Mouse (Mus musculus): ENCODE results near the gene Olfr640. TPM values are rescaled to one million over a fixed set of nuclear protein-coding genes. Genes with fewer than 3 reads are reported as not detected.

The Olfr640 gene
- polyA plus RNA-seq, 1 experiment from 2014 or later = not detected

GRCm38 (mm10) chr7:103971782-103972181 is 53.6 kb downstream of the Olfr640 start:
- no peak overlapping the region for H3K4me2 ChIP-seq (replicated peaks)
- H3K4me3 ChIP-seq = no peak overlapping the region
- no peaks in the 10 kb centered on the region for H3K9me3 ChIP-seq
- H3K27me3 ChIP-seq (replicated peaks) = no peaks in the 10 kb centered on the region
- ATAC-seq (ENCODE audit: low FRiP score, low read depth) = no peak
- no peak overlapping the region for H3K9ac ChIP-seq
- H3K27ac ChIP-seq = no peak overlapping the region
- no peaks in the 10 kb centered on the region for H3K36me3 ChIP-seq
- WGBS = 86% methylated on average over 1 of the region's 1 CpGs
- H3K4me1 ChIP-seq = no peaks in the 10 kb centered on the region

- Histone ChIP-seq H3K9ac (no peak within 1 kb of the TSS), H3K9me3 (no peaks in the 10 kb centered on the region), H3K4me3 (no peak within 1 kb of the TSS), H3K27me3 (replicated peaks) (no peaks in the 10 kb centered on the region), H3K27ac (no peak within 1 kb of the TSS), H3K4me2 (replicated peaks) (no peak within 1 kb of the TSS), H3K4me1 (no peaks in the 10 kb centered on the region), H3K36me3 (no peaks in the 10 kb centered on the region)
- ATAC-seq (ENCODE audit: low FRiP score, low read depth) = no peak
- WGBS = 76% methylated on average over 1 of the region's 1 CpGs
Observed at GRCm38 (mm10) chr7:103970852-103971251, 54.5 kb downstream of the Olfr640 start, which contains the start of gene Olfr635. Olfr635 (plus strand) TSS chr7:103971152.

Other genes starting within 250 kb of the Olfr640 start
- not detected in 2 replicates for gene Olfr68, start 245.9 kb downstream of the Olfr640 start, polyA plus RNA-seq (2016; fragmentation: Nextera tagmentation; extraction: Ambion mirVana)
- not detected in 2 replicates for gene Olfr67, start 233.8 kb downstream of the Olfr640 start, polyA plus RNA-seq (2016; fragmentation: Nextera tagmentation; extraction: Ambion mirVana)
- gene Hbb-bt, start 211.6 kb downstream of the Olfr640 start, polyA plus RNA-seq (2016; fragmentation: Nextera tagmentation; extraction: Ambion mirVana) = 662 and 699 TPM in 2 replicates
- gene Hbb-bs, start 197.5 kb downstream of the Olfr640 start, polyA plus RNA-seq (2016; fragmentation: Nextera tagmentation; extraction: Ambion mirVana) = 567 and 639 TPM in 2 replicates
- gene Hbb-bh2, start 185.1 kb downstream of the Olfr640 start, polyA plus RNA-seq (2016; fragmentation: Nextera tagmentation; extraction: Ambion mirVana) = 0.38 TPM in 1 of 2 replicates, not detected in the other
- gene Hbb-bh1, start 182.4 kb downstream of the Olfr640 start, polyA plus RNA-seq (2016; fragmentation: Nextera tagmentation; extraction: Ambion mirVana) = 483 and 495 TPM in 2 replicates
- gene Hbb-y, start 172.4 kb downstream of the Olfr640 start, polyA plus RNA-seq (2016; fragmentation: Nextera tagmentation; extraction: Ambion mirVana) = 6,731 and 6,931 TPM in 2 replicates
- not detected in 2 replicates for gene Olfr66, start 139.3 kb downstream of the Olfr640 start, polyA plus RNA-seq (2016; fragmentation: Nextera tagmentation; extraction: Ambion mirVana)
- not detected in 2 replicates for gene Olfr64, start 131.1 kb downstream of the Olfr640 start, polyA plus RNA-seq (2016; fragmentation: Nextera tagmentation; extraction: Ambion mirVana)
- not detected in 2 replicates for gene Olfr65, start 122.1 kb downstream of the Olfr640 start, polyA plus RNA-seq (2016; fragmentation: Nextera tagmentation; extraction: Ambion mirVana)
- gene Olfr631, start 96.7 kb downstream of the Olfr640 start, polyA plus RNA-seq (2016; fragmentation: Nextera tagmentation; extraction: Ambion mirVana) = not detected in 2 replicates
- not detected in 2 replicates for gene Olfr632, start 91.2 kb downstream of the Olfr640 start, polyA plus RNA-seq (2016; fragmentation: Nextera tagmentation; extraction: Ambion mirVana)
- not detected in 2 replicates for gene Olfr633, start 81.1 kb downstream of the Olfr640 start, polyA plus RNA-seq (2016; fragmentation: Nextera tagmentation; extraction: Ambion mirVana)
- not detected in 2 replicates for gene Olfr635, start 54.4 kb downstream of the Olfr640 start, polyA plus RNA-seq (2016; fragmentation: Nextera tagmentation; extraction: Ambion mirVana)
- gene Olfr638, start 26.8 kb downstream of the Olfr640 start, polyA plus RNA-seq (2016; fragmentation: Nextera tagmentation; extraction: Ambion mirVana) = not detected in 2 replicates
- not detected in 2 replicates for gene Olfr639, start 8.3 kb downstream of the Olfr640 start, polyA plus RNA-seq (2016; fragmentation: Nextera tagmentation; extraction: Ambion mirVana)
- gene Olfr641, start 9.9 kb upstream of the Olfr640 start, polyA plus RNA-seq (2016; fragmentation: Nextera tagmentation; extraction: Ambion mirVana) = not detected in 2 replicates
- gene Olfr642, start 27.1 kb upstream of the Olfr640 start, polyA plus RNA-seq (2016; fragmentation: Nextera tagmentation; extraction: Ambion mirVana) = not detected in 2 replicates
- gene 4930516K23Rik, start 35.9 kb upstream of the Olfr640 start, polyA plus RNA-seq (2016; fragmentation: Nextera tagmentation; extraction: Ambion mirVana) = not detected in 2 replicates
- gene Olfr644, start 46.3 kb upstream of the Olfr640 start, polyA plus RNA-seq (2016; fragmentation: Nextera tagmentation; extraction: Ambion mirVana) = not detected in 2 replicates
- not detected in 2 replicates for gene Olfr645, start 59.9 kb upstream of the Olfr640 start, polyA plus RNA-seq (2016; fragmentation: Nextera tagmentation; extraction: Ambion mirVana)
- not detected in 2 replicates for gene Olfr646, start 79.3 kb upstream of the Olfr640 start, polyA plus RNA-seq (2016; fragmentation: Nextera tagmentation; extraction: Ambion mirVana)
- gene Ubqln5, start 104.3 kb upstream of the Olfr640 start, polyA plus RNA-seq (2016; fragmentation: Nextera tagmentation; extraction: Ambion mirVana) = not detected in 2 replicates
- gene Olfr643, start 111.8 kb upstream of the Olfr640 start, polyA plus RNA-seq (2016; fragmentation: Nextera tagmentation; extraction: Ambion mirVana) = not detected in 2 replicates
- not detected in 2 replicates for gene Ubqln3, start 117.7 kb upstream of the Olfr640 start, polyA plus RNA-seq (2016; fragmentation: Nextera tagmentation; extraction: Ambion mirVana)
- not detected in 2 replicates for gene Ubqlnl, start 125.0 kb upstream of the Olfr640 start, polyA plus RNA-seq (2016; fragmentation: Nextera tagmentation; extraction: Ambion mirVana)
- gene Olfm5, start 139.3 kb upstream of the Olfr640 start, polyA plus RNA-seq (2016; fragmentation: Nextera tagmentation; extraction: Ambion mirVana) = not detected in 2 replicates
- 0.43 and 0.56 TPM in 2 replicates for gene Olfr648, start 157.8 kb upstream of the Olfr640 start, polyA plus RNA-seq (2016; fragmentation: Nextera tagmentation; extraction: Ambion mirVana)
- gene Olfr649, start 170.4 kb upstream of the Olfr640 start, polyA plus RNA-seq (2016; fragmentation: Nextera tagmentation; extraction: Ambion mirVana) = not detected in 2 replicates
- gene Trim6, start 193.2 kb upstream of the Olfr640 start, polyA plus RNA-seq (2016; fragmentation: Nextera tagmentation; extraction: Ambion mirVana) = 1.2 TPM in 2 replicates
- gene Trim34a, start 218.9 kb upstream of the Olfr640 start, polyA plus RNA-seq (2016; fragmentation: Nextera tagmentation; extraction: Ambion mirVana) = 0.76 and 1.2 TPM in 2 replicates

Data from neural tube, embryonic 12.5 days (tissue).